Mouse (Mus musculus) frontal cortex, adult (tissue): ENCODE results near the gene Cep135.

ENCODE experiments used
- ATAC-seq: cut with Nextera tagmentation; 2 replicates; pipeline ENCODE4 v1.9.2; 2017; ENCODE audit warnings: mild to moderate bottlenecking, moderate library complexity, mixed read lengths; ENCODE audit not compliant: low TSS enrichment

Gene Cep135

DNA sequence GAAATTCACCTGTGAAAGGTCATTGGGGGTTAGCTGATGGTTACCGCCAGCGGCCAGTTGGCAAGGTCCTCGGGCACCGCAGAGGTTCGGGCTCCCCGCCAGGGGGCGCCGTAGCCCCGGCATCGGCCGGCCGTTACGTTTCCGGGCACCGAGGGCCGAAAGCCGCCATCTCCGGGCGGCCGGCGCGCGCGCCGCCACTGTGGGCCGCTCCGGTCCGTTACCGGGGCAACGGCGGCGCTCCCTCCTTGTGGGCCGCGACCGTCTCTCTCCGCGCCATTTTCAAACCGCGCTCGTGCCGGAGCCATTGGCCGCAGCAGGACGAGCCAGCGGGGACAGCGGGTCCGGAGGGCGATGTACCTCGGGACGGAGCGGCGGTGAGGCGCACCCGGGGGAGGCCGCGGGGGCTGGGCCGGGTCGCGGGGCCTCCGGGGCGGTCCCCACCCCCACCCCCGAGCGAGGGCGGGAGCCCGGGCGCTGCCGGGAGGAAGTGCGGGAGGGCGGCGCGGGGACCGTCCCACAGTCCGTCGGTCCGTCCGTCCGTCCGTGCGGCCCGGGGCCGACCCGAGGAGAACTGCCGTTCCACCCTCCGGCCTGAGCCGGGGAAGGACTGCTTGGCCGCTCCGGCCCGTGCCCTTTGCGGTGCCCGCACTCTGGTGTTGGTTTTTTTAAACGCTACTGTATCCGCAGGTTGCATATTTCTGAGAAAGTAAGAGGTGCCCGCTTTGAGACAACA lies at the start of gene Cep135:
TSS of gene Cep135 (plus strand) at position 148 of the 733 bp plus-strand sequence.
- ATAC-seq, result peak; percentile 96

DNA sequence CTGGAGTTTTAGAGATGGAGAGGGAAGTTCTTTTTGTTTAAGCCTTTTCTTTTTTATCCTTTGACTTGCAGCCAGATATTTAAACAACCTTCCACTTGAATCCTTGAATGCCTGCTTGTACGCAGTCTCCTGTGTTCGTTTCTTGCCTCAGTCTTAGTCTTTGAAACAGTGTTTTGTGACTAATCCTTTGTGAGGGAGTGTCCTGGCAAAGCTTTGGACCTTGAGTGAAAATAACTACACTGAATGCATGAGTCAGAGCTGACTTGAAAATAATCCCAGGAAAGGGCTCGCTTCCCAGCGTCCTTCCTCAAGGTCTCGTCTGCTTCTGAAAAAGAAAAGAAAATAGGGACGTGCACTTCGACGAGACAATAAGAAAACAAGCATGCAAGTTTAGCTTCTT lies 48.3 kb upstream of the Cep135 start:
- ATAC-seq, result peak; percentile 91

DNA sequence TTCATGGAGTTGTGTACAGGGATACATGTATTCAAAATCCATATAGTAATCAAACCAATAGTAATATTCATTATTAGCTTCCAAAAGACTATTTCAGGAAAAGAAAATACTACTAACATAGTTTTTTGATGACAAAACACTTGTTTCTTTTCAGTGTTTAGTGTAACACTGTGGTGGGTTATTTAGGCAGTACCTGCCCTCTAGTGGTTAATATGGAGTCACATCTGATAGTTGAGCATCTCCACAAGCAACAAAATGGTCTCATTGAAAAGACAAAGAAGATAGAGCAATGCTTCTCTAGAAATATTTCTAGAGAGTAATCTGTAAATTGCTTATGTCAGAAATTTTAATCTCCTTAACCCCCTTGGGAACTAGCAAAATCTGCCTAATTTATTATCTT lies 47.7 kb upstream of the Cep135 start:
- peak; percentile 46; the same call in 1 of the 2 replicates for ATAC-seq

DNA sequence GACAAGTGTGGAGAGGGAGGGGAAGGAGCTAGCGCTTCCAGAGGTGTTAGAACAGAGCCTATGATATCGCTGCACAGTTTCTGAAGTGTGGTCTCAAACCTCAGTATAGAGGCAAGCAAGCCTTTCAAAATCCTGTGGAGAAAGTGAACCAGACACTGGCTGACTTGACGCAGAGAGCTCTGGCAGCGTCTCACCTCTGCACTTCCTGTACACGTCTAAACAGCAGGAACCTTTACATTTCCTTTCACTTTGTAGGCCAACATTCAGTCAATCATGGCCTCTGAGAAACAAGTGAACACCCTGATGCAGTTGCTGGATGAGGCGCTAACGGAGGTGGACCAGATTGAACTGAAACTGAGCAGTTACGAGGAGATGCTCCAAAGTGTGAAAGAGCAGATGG lies 45.3 kb upstream of the Cep135 start:
- no peak for ATAC-seq

DNA sequence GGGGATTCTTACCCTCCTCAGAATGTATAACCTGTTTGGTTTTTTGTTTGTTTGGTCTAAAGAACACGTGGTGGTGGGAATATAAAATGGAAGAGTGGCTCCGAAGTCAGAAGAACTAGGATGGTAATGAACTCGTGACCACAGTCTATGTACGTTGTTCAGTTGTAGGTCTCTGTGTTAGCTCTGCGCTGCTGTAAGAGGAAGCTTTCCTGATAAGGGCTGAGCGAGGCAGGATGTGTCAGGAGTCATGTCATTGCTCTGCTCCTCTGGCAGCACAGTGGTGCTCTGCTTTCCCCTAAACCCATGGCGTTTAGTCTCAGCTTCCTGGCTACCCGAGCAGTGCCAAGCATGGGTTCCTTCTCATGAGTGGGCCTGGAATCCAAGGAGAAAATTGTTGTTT lies 38.1 kb upstream of the Cep135 start:
- ATAC-seq, result no peak

DNA sequence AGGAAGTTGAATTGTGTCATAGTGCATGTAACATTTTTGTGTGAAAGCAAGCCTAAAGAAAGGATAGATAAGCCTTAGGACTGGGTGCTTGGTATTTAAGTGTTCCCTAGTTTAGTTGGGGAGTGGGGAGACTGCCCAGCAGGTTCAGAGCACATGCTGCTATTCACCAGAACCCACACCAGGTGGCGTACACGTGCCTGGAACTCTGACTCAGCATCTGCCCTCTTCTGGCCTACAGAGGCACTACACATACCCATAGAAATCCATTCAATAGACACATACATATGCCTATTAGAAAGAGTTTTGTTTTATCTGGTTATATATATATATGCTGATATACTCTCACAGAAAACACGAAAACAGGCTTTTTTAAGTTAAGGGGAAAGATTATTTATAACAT lies 23.2 kb upstream of the Cep135 start:
- ATAC-seq, result peak; percentile 72

DNA sequence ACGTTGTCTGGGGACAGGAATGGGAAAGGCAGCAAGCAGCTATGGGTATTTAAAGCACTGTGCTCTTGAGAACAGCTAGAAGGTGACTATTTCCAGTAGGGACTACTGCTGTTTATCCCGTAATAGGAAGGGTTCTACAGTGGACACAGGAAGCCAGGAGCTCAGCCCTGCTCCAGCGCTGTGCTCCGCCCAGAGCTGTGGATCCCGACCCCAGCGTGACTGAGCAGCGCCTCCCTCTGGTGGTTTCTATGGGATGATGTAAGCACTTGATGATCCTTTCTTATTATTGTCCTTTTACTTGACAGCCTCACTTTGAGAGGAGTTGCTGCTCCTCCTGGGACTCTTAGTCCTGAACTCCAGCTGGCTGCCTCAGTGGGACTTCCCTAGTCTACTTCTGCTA lies 14.2 kb upstream of the Cep135 start:
- ATAC-seq, result no peak

DNA sequence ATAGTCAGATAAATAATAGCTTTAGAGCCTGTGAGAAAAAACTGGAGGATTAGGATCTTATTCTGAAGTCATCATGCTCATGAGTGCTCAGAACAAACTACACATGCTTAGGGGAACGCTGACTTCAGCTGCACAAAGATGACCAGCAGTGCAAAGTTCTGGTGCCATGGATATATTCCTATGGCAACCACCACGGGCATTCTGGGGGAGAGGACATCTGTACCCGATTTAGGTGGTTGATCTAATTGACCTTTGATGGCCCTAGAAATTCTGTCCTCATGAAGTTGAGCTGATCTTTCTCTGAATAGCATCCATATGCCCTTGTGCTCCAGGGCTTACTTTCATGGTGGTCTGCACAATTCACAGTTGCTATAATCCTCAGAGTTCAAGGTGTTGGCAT lies 11.5 kb upstream of the Cep135 start:
- ATAC-seq, result no peak

DNA sequence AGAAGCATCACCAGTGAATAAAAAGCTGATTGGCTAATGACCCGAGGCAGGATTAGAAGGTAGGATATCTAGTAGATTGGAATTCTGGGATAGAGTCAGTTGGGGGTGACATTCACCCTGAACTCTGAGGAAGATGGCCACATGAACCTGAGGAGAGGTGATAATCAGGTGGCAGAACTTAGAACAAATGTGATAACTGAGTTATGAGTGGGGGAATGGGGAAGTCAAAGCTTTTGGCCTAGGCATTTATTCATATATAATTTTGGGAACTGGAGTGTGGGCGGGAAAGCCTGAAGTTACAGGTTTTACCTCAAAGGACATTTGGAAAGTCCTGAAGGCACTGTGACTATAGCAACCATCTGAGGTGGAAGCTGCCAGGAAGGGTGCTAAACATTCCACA lies 3.1 kb upstream of the Cep135 start:
- ATAC-seq, result no peak

DNA sequence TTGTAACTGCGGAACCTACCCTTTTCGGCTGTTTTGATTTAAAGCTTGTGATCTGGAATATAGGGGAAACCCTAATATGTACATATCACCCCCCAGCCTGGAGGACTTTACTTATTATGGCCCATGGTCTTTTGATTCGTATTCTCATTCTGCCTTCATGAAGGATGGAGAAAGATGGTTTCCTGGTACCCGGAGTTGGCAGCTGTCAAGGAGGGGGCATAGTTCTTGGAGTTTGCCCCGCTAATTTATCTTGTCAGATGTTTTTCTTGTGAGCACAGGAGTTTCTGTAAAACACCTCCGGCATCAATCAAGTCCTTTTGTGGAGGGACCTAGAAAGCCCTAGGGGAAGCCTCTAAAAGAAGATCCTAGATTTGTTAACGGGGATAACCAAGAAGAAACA lies 813 bp downstream of the Cep135 start:
- no peak for ATAC-seq

DNA sequence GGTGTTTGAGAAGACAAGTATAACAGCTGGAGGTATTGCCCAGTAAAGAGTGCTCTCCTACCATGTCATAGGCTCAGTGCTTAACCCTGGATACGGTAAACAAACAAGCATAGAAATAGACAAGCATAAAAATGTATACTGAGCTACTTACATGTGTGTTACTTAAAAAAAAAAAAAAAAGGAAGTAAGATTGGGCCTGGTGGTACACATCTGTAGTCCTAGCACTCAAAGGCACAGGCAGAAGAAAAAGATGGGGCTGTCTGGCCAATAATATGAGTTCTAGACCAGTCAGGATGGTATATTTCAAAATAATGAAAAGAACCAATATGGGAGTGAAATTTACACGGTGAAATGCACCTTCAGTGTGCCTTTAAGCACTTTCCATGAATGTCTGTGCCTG lies 1.5 kb downstream of the Cep135 start:
- no peak for ATAC-seq

DNA sequence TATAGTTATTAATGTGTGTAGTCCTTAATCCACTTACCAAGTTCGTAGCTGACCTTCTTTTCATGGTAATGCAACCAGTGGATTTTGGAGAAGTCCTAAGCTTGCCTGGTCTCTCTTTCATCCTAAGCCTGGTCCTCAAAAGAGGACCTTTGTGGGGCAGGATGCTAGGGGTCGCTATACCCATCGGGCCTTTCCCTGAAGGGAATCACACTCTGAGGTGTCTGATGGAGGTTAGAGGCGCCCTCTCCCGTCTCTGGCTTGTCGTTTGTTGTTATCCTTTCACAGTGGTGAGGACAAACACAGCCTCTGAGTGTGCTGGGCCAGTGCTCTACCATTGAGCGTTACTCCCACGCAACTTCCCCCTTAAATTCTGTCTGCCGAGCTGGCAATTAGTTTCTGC lies 3.4 kb downstream of the Cep135 start:
- no peak for ATAC-seq

DNA sequence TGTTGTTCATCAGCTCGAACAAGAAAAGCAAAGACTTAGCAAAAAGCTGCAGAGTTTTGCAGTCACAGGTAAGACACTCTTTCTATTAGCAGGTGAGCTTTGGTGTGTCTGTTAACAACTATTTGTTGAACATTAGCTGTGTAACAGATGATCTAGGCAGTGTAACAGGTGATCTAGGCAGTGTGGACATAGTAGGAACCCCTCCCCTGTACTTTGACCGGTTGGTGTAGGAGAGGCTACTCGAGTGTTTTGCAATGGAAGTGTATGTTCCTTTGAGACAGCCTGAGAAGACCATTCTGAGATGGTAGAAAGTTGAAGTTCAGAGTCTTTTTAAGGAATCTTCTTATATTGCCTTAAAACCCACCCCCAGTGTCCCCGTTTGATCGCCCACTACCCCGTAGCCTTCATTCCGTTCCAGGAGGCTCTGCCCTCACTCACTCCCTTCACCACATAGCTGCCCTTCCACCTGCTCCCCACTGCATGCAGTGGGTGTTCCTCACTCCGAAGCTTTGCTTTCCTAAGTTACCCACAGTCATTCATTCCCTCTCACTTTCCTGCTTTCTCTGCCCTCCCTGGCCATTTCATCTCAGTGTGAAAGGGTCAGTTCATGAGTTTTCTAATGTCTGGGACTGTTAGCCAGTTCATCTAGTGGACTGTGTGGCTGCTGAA lies 21.3 kb downstream of the Cep135 start:
- no peak for ATAC-seq

DNA sequence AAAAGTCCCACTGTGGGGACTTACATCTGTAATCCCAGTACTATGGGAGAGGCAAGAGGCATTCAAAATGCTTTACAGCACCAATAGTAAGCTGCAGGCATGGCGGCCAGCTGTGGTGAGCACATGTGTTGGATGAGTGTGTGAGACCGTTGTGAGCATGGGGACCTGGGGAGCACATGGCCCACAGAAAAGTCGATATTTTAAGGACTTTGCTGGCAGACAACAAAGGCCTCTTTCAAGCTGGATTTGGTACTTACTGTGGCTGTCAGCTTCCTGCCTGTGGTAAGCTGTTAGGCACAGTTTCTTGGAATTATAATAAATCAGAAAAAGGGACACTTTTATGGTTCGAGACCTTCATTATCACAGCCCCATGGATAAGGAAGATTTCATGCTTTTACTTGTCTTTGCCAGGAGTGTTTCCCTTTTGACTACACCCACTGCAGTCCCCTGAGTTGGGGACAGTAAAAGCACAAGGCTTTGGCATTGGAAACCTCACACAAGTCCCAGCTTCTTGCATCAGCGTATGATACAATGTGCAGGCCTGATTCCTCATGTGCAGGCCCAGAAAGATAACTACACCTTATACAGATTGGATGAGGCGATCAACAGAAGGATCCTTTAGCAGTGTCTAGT lies 24.5 kb downstream of the Cep135 start:
- no peak for ATAC-seq

DNA sequence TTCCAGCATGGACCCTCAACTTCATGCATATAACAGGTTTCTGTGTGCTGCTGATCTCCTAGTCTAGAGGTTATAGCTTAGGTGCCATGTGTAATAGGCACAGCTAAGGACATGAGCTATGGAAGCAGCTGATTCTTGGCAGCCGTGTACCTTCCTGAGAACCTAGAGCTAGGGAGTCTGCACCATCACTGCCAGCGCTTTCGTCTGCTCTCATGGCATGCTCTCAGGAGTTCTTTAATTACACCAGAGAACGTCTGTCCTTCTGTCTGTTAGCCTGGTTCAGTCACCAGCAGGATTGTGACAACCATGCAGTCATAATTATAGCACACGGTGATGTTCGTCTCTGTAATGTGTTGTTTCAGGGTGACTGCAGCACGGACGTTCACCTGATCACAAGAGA lies 26.8 kb downstream of the Cep135 start:
- peak; percentile 72 for ATAC-seq

DNA sequence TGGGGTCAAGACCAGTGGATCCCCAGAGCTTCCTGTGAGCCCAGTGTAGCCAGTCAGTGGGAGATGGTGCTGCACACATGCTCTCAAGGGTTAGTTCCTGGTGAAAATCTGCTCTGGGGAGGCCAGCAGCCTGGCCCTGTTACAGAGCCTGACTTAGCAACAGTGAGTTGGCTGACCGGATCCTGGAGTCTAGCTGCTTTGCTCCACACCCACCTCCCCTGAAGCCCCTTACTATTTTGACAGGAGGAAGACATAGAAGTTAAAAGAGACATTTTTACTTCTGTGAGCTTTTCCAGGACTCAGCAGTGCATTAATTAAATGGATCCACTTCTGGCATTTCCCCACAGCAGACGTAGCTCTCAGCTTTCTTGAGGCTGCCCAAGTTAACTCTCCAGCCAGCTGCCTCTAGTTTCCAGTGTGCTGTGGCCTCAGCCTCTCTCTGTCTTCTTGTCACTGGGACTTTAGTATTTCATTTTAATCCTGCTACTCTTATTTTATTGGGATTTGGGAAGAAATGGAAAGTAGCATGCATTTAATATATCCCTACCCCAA lies 27.8 kb downstream of the Cep135 start:
- peak; percentile 50; the same call in 1 of the 2 replicates for ATAC-seq

DNA sequence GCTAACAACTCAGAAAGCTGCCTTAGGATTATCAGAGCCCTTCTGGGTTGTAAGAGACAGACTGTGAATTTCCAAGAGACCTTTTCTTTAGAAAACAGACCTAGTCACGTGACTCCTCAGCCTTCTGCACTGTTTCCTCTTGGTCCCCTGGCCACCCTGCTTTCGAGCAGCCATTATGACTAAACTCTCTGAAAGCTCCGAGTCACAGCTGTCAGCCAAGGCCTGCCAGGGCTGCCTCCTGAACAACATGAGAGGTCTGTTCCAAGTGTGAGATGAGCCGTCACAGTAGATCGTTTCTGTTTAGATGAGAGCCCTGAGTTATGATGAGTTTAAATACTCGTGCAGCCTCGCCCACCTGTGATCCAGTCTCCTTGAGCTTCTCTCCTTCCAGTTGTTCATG lies 30.3 kb downstream of the Cep135 start:
- no peak for ATAC-seq

DNA sequence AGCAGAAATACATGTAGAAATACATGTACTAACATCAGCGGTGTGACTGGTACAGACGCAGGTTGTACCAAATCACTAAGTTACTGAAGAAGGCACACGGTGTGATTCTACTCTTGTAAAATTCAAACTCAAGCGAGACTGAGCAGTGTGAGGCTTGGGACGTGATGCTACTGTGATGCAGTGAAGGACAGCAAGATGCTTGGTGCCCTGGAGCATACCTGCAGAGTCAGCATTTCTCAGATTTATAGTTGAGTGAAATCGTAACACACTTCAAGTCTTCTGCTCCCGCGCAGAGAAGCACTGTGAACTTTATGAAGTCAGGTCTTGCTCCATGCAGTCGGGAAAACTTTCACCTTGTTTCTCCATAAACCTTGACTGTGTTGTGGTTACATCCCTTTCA lies 35.3 kb downstream of the Cep135 start:
- no peak for ATAC-seq

DNA sequence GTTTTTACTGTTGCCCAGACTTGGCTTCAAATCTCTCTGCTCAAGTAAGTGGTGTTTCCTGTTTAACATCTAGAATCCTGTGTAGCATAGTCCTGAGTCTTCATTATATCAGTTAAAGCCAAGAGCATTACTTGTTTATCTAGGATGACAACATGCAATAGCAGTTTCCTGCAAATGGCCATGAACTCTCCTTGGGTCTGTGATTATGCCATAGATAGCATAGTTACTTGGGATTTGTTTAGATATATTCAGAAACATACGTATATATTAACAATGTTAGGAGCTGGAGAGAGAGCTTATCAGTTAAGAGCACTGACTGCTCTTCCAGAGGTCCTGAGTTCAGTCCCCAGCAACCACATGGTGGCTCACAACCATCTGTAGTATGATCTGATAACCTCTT lies 39.3 kb downstream of the Cep135 start:
- ATAC-seq, result no peak

DNA sequence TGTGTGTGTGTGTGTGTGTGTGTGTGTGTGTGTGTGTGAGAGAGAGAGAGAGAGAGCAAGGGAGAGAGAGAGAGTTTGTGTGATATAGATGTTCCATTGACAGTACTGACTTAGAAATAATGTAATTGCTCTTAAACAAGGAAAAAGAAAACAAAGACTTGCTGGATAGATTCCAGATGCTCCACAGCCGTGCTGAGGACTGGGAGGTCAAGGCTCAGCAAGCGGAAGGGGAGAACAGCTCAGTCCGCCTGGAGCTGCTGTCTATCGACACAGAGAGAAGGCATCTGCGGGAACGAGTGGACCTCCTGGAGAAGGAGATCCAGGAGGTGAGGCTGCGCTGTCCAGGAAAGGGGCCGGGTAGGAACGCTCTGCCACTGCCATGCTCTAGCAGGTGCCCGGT lies 45.5 kb downstream of the Cep135 start:
- ATAC-seq, result no peak

DNA sequence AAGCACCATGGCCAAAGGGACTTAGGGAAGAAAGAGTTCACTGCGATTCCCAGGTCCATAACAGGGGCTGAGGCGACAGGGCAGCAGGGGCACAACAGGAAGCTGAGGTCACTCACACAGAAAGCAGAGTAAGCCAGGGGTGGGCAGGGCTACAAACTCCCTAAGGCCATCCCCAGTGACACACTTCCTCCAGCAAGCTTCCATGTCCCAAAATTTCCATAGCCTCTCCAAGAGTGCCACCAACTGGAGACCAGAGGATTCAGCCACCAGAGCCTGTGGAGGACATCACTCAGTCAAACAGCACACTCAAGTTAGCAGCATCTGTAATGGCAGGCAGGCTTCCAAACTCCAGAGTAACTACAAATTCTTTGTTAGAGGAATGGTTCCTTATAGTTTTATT lies 47.1 kb downstream of the Cep135 start:
- no peak for ATAC-seq

DNA sequence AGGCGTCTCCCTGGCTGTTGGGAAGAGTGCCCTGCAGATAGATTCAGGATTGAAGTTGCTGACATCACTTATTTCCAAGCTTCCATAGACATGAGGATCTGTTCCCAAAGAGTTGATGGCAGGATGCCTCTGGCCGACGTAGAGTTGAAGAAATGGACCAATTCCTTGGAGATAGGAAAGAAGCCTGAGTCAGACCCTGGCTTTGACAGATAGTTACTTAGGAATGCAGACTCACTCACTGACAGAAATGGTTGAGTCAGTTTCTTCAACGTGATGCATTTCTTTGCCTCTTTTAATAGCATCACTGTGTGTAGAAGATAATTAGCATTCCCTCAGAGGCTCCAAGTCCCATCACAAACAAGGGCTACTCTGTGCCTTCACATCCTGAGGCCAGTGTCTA lies 53.6 kb downstream of the Cep135 start:
- ATAC-seq, result peak; percentile 62; the same call in 1 of the 2 replicates

DNA sequence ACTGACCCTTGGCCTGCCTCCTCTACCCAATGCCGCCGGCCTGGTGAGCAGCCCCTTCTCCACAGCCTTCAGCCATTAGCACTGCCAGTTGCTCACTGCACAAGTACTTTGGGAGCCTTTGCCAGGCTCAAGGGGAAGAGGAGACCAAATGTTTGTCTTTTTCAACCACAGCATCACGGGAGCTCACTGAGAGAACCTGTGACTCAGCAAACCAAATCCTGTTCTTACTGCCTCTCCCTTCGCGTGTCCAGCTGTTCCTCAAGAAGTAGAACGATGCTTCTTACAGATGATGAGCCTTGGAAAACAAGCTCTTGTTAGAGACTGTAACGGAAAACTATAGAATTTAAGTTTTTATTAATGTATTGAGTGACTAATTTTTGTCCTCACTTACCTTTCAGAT lies 55.7 kb downstream of the Cep135 start:
- ATAC-seq, result no peak
